Mouse (Mus musculus): ENCODE measurements at regions not wholly inside any gene's neighbourhood (a gene's known extent, or its start where the extent isn't known, plus 50 kb on each side); places are given as distances from the start of the nearest gene placed in this dataset.

DNA sequence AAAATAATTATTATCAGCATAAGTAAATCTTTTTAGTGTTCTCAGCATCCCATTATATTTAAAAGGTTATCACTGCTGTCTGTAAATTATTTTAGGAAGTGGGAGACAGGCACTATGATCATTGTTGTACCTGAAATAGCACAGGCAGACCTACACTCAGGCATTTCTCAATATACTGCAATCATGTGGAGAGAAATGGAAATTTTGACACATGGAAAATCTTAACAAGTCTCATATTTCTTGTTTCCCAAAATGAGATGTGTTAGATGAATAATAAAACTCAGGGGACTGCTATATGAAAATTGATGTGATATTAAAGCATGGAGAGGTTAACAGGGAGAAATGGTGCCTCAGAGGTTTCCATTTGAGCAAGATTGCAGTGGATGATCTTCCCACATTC is 196.6 kb downstream of the Jrkl start:
- no peak for TF ChIP-seq MYC (IDR thresholded peaks at IDR 0.05; ENCODE audit: low read depth, low read length)
- no peak for TF ChIP-seq CHD2 (IDR thresholded peaks at IDR 0.05; ENCODE audit: low read length)
- no peak for TF ChIP-seq USF1 (IDR thresholded peaks at IDR 0.05; ENCODE audit: low read depth, low read length)
